Mouse (Mus musculus) neural tube, embryonic 11.5 days (tissue): Measurements from ENCODE around the gene Patj. TPM values are rescaled to one million over a fixed set of nuclear protein-coding genes. Genes with fewer than 3 reads are reported as not detected.

Experiments
- ATAC-seq: fragments of 200-750 bp; cut with Nextera tagmentation; 2 replicates; pipeline ENCODE4 v1.8.0; 2017; ENCODE audit warnings: moderate number of reproducible peaks, mild to moderate bottlenecking, moderate TSS enrichment, moderate library complexity; ENCODE audit not compliant: insufficient read depth, low FRiP score, low TSS enrichment
- DNase-seq: peaks from one replicate; pipeline ENCODE4 v3.0.0-alpha.2; 2015; ENCODE audit warnings: low spot score
- H3K27ac ChIP-seq: fragments of 300-500 bp; sonication (generic); 2 replicates; pipeline ENCODE4 v1.5.1; 2014; ENCODE audit warnings: low read depth, mild to moderate bottlenecking, low read length
- H3K27me3 ChIP-seq: fragments of 300-500 bp; sonication (generic); 2 replicates; pipeline ENCODE4 v1.6.1; 2014; ENCODE audit warnings: mild to moderate bottlenecking, low read length, mixed read lengths; ENCODE audit not compliant: control insufficient read depth, insufficient read depth
- H3K36me3 ChIP-seq: fragments of 300-500 bp; sonication (generic); 2 replicates; pipeline ENCODE4 v1.6.1; 2014; ENCODE audit warnings: mild to moderate bottlenecking, low read length, moderate library complexity, mixed read lengths; ENCODE audit not compliant: control insufficient read depth, insufficient read depth
- H3K4me1 ChIP-seq: fragments of 300-500 bp; sonication (generic); 2 replicates; pipeline ENCODE4 v1.6.1; 2014; ENCODE audit warnings: low read length, mixed read lengths; ENCODE audit not compliant: control insufficient read depth, insufficient read depth
- H3K4me2 ChIP-seq: fragments of 300-500 bp; sonication (generic); 2 replicates; pipeline ENCODE4 v1.6.1; 2014; ENCODE audit warnings: low read depth, mild to moderate bottlenecking, moderate library complexity
- H3K4me3 ChIP-seq: fragments of 300-500 bp; sonication (generic); 2 replicates; pipeline ENCODE4 v1.5.1; 2014; ENCODE audit warnings: low read depth, low read length
- H3K9ac ChIP-seq: fragments of 300-500 bp; sonication (generic); 2 replicates; pipeline ENCODE4 v1.6.1; 2014; ENCODE audit warnings: mild to moderate bottlenecking, low read length
- H3K9me3 ChIP-seq: fragments of 300-500 bp; sonication (generic); 2 replicates; pipeline ENCODE4 v1.6.1; 2016; ENCODE audit warnings: low read length; ENCODE audit not compliant: control insufficient read depth
- WGBS: fragments of 180-500 bp; shearing (Covaris S2); extraction: QIAGEN DNeasy Blood & Tissue Kit; methylation state at CpG from one replicate; pipeline ENCODE4 v1.1.7; 2014; 5-methylcytosine and 5-hydroxymethylcytosine counted together
- polyA plus RNA-seq: library from polyadenylated mRNA; unstranded; fragments of >200 nt; fragmentation: Nextera tagmentation; extraction: Ambion mirVana; gene quantifications from 2 replicates; pipeline ENCODE4 v1.2.1, GENCODE M21; 2014

Gene Patj
- polyA plus RNA-seq, 1 experiment from 2014 or later = 7.2 TPM

GRCm38 (mm10) chr4:98587686-98588085 lies 192.1 kb downstream of the Patj start:
- no peaks in the 10 kb centered on the region for H3K9me3 ChIP-seq
- no peak for ATAC-seq
- no peaks in the 10 kb centered on the region for H3K4me1 ChIP-seq
- 89% methylated on average over 2 of the region's 2 CpGs for WGBS
- no peaks in the 10 kb centered on the region for H3K36me3 ChIP-seq
- DNase-seq = no peak
- H3K27me3 ChIP-seq = no peaks in the 10 kb centered on the region
- no peak overlapping the region for H3K4me3 ChIP-seq
- no peak overlapping the region for H3K9ac ChIP-seq
- H3K4me2 ChIP-seq = no peak overlapping the region
- no peak overlapping the region for H3K27ac ChIP-seq

DNA sequence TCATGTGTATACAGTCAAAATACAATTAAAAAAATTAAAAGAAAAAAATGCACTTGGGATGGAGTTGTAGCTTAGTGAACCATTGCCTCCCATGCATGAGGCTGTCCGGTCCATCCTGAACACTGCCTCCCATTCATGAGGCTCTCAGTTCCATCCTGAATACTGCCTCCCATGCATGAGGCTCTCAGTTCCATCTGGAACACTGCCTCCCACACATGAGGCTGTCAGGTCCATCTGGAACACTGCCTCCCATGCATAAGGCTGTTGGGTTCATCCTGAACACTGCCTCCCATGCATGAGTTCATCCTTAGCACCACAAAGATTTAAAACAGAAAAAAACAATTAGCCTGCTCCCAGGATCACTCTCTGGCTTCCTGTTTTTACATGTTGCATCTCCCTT lies 198.4 kb downstream of the Patj start:
- H3K27ac ChIP-seq = no peak overlapping the region
- no peaks in the 10 kb centered on the region for H3K27me3 ChIP-seq
- H3K4me1 ChIP-seq = no peaks in the 10 kb centered on the region
- DNase-seq (no peak), ATAC-seq (no peak)
- no peak overlapping the region for H3K9ac ChIP-seq
- WGBS = 88% methylated on average over 1 of the region's 1 CpGs
- no peaks in the 10 kb centered on the region for H3K36me3 ChIP-seq
- no peak overlapping the region for H3K4me2 ChIP-seq
- H3K9me3 ChIP-seq = no peaks in the 10 kb centered on the region
- H3K4me3 ChIP-seq = no peak overlapping the region

GRCm38 (mm10) chr4:98598546-98598971 lies 203.0 kb downstream of the Patj start:
- Histone ChIP-seq H3K9me3 (no peaks in the 10 kb centered on the region), H3K4me1 (no peaks in the 10 kb centered on the region; the same call in 1 of the 2 replicates), H3K27ac (no peak overlapping the region), H3K27me3 (no peaks in the 10 kb centered on the region), H3K4me2 (no peak overlapping the region), H3K9ac (no peak overlapping the region), H3K36me3 (no peaks in the 10 kb centered on the region), H3K4me3 (no peak overlapping the region)
- DNase-seq = peak; percentile 32
- WGBS = 38% methylated on average over 1 of the region's 1 CpGs
- ATAC-seq = peak; percentile 74

DNA sequence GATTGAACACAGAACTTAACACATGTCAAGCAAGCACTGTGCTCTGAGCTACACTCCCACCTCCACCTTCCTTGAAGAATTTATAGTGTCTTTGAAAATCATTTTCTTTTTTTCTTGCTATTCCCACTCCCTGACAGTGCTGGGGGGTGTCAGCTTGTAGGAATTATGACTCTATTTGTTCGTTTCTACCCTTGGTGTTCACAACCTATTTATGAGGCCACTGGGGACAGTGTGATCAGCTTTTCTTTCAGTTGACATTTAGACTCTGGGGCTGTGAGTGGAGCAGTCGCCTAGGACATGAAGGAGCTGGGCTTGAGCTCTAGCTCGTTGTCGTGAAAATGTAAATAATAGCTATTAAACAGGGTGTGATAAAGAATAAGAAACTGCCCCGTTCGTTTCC lies 203.8 kb downstream of the Patj start:
- Histone ChIP-seq H3K4me3 (no peak overlapping the region), H3K9me3 (no peaks in the 10 kb centered on the region), H3K36me3 (no peaks in the 10 kb centered on the region), H3K9ac (no peak overlapping the region), H3K27me3 (no peaks in the 10 kb centered on the region), H3K27ac (no peak overlapping the region), H3K4me1 (no peaks in the 10 kb centered on the region; the same call in 1 of the 2 replicates), H3K4me2 (no peak overlapping the region)
- ATAC-seq = peak; percentile 37; the same call in 1 of the 2 replicates
- DNase-seq = no peak
- WGBS = 45% methylated on average over 6 of the region's 6 CpGs

DNA sequence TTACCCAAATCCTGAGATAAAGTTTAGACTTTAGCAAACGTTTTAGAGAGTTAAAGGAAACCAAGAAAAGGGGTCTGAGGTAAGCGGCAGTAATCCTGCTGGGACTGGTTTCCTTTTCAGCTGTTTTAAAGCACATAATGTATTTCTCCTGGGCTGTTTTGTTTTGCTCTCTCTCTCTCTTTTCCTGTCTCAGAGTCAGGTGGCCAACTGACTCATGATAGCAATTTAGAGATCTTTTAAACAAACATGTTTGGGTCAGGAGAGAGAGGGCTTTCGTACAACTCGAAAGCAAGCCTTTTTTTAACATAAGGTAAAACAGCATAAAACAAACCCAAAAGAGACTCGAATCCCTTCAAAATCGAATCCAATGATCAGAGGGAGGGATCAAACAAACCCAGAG lies 207.5 kb downstream of the Patj start:
- H3K9me3 ChIP-seq = no peaks in the 10 kb centered on the region
- H3K36me3 ChIP-seq = no peaks in the 10 kb centered on the region
- no peak overlapping the region for H3K4me3 ChIP-seq
- DNase-seq (no peak), ATAC-seq (no peak)
- H3K4me1 ChIP-seq = no peaks in the 10 kb centered on the region; the same call in 1 of the 2 replicates
- 62% methylated on average over 6 of the region's 6 CpGs for WGBS
- no peak overlapping the region for H3K27ac ChIP-seq
- no peak overlapping the region for H3K9ac ChIP-seq
- no peaks in the 10 kb centered on the region for H3K27me3 ChIP-seq
- H3K4me2 ChIP-seq = no peak overlapping the region

DNA sequence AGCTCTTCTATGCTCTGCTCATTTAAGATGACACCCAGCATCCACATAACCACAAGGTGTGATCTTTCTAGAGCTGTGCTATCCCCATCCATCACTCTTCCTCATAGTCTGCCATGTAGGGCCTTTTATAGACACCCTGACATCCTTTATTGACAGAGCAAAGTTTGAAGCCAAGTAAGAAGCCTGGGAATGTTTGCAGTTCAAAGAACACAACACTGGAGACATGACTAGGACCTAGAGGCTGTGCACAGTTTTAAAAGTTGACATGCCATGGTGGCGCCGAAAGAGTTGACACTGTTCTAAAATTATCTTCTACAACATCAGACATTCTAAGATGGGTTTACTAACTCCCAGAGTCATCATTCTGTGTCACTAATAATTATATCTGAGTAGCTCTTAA lies 214.9 kb downstream of the Patj start:
- Histone ChIP-seq H3K9ac (no peak overlapping the region), H3K27me3 (no peaks in the 10 kb centered on the region), H3K4me1 (no peaks in the 10 kb centered on the region), H3K27ac (no peak overlapping the region), H3K4me3 (no peak overlapping the region), H3K9me3 (no peaks in the 10 kb centered on the region), H3K36me3 (no peaks in the 10 kb centered on the region), H3K4me2 (no peak overlapping the region)
- WGBS = 95% methylated on average over 2 of the region's 2 CpGs
- no peak for ATAC-seq
- no peak for DNase-seq

- DNase-seq = no peak
- Histone ChIP-seq H3K4me3 (no peak overlapping the region), H3K9ac (no peak overlapping the region), H3K27ac (no peak overlapping the region), H3K27me3 (no peaks in the 10 kb centered on the region), H3K4me1 (no peaks in the 10 kb centered on the region), H3K4me2 (no peak overlapping the region), H3K9me3 (no peaks in the 10 kb centered on the region), H3K36me3 (no peaks in the 10 kb centered on the region)
- no peak for ATAC-seq
- 91% methylated on average over 3 of the region's 3 CpGs for WGBS
Measured at GRCm38 (mm10) chr4:98614395-98614794, 218.8 kb downstream of the Patj start.

GRCm38 (mm10) chr4:98619199-98619598 lies 223.6 kb downstream of the Patj start:
- H3K4me2 ChIP-seq = no peak overlapping the region
- whole genome bisulfite sequencing = 83% methylated on average over 6 of the region's 6 CpGs
- H3K4me3 ChIP-seq = no peak overlapping the region
- ATAC-seq = no peak
- no peak overlapping the region for H3K27ac ChIP-seq
- H3K4me1 ChIP-seq = no peaks in the 10 kb centered on the region
- no peak overlapping the region for H3K9ac ChIP-seq
- H3K9me3 ChIP-seq = no peaks in the 10 kb centered on the region
- no peaks in the 10 kb centered on the region for H3K27me3 ChIP-seq
- H3K36me3 ChIP-seq = no peaks in the 10 kb centered on the region
- no peak for DNase-seq

- H3K27ac ChIP-seq = no peak overlapping the region
- ATAC-seq = no peak
- no peaks in the 10 kb centered on the region for H3K36me3 ChIP-seq
- 79% methylated on average over 9 of the region's 9 CpGs for WGBS
- H3K27me3 ChIP-seq = no peaks in the 10 kb centered on the region
- H3K4me1 ChIP-seq = no peaks in the 10 kb centered on the region
- H3K4me2 ChIP-seq = no peak overlapping the region
- no peak overlapping the region for H3K4me3 ChIP-seq
- DNase-seq = no peak
- no peaks in the 10 kb centered on the region for H3K9me3 ChIP-seq
- no peak overlapping the region for H3K9ac ChIP-seq
Measured at GRCm38 (mm10) chr4:98620986-98621784, 225.6 kb downstream of the Patj start.
